Mouse (Mus musculus): ENCODE results near the gene Fndc3c1. TPM values are rescaled to one million over a fixed set of nuclear protein-coding genes. Genes with fewer than 3 reads are reported as not detected.

Fndc3c1 gene
- not detected in 4 replicates for total RNA-seq (2023)

GRCm38 (mm10) chrX:106485101-106485651, at the start of gene Fndc3c1:
TSS of gene Fndc3c1 (minus strand) at chrX:106485401.

Other genes with a start within 250 kb of the Fndc3c1 start
- gene Fnd3c2, start 230.0 kb downstream of the Fndc3c1 start, total RNA-seq (2023), result not detected in 4 replicates
- 0.48 to 0.85 TPM (median 0.73 TPM) in 4 replicates for gene Gm5127, start 97.8 kb upstream of the Fndc3c1 start, total RNA-seq (2023)
- 0.14 to 0.39 TPM in 2 of 4 replicates, not detected in the others for gene Cysltr1, start 118.3 kb upstream of the Fndc3c1 start, total RNA-seq (2023)